ENCODE assay signal across 10 mouse cellular contexts in genomic region chr2:160507816-160508564, GRCm38 (mm10).
DNase-seq lines count a peak whose midpoint lies in the region; ATAC-seq lines count a peak whose summit lies in the region.
"Had no signal": no experiment of that assay in that cellular context is flagged by ENCODE, and none has a peak within 500 bp of the region (broad histone marks: within the 10 kb centered on the region; RNA-seq: fewer than 3 reads in every experiment).

No protein-coding gene starts in this region.

- no peak overlapping the region for H3K4me3 ChIP-seq in midbrain, embryonic 10.5 days
- no peak overlapping the region for H3K4me3 ChIP-seq in midbrain, embryonic 15.5 days
- no peak overlapping the region for H3K4me3 ChIP-seq in forebrain, embryonic 11.5 days (ENCODE audit: low read depth, low read length)
- H3K4me3 ChIP-seq: heart, embryonic 12.5 days had no signal

- H3K9ac ChIP-seq in midbrain, embryonic 15.5 days: no peak overlapping the region
- H3K9ac ChIP-seq in forebrain, embryonic 11.5 days (ENCODE audit: low read length): no peak overlapping the region
- H3K9ac ChIP-seq: heart, embryonic 12.5 days; lung, embryonic 14.5 days had no signal

- peak overlapping the region; percentile 13; the same call in 1 of the 2 replicates for H3K27ac ChIP-seq in midbrain, embryonic 10.5 days (replicated peaks)
- no peak overlapping the region for H3K27ac ChIP-seq in midbrain, embryonic 15.5 days
- 0 out of 2 replicates have a peak overlapping the region, but pooled peaks have one; percentile 18 for H3K27ac ChIP-seq in forebrain, embryonic 11.5 days (ENCODE audit: low read depth, low read length)

- H3K4me1 ChIP-seq in midbrain, embryonic 10.5 days: peaks cover 40% of the 10 kb centered on the region
- peaks cover 17% of the 10 kb centered on the region for H3K4me1 ChIP-seq in midbrain, embryonic 15.5 days
- H3K4me1 ChIP-seq in forebrain, embryonic 11.5 days (replicated peaks; ENCODE audit: control insufficient read depth, insufficient read depth, low read length): peaks cover 13% of the 10 kb centered on the region; the same call in 1 of the 2 replicates

- WGBS in midbrain, embryonic 10.5 days: 72% methylated on average over 22 of the region's 22 CpGs
- 41% methylated on average over 22 of the region's 22 CpGs for WGBS in midbrain, embryonic 15.5 days
- 53% methylated on average over 22 of the region's 22 CpGs for WGBS in forebrain, embryonic 11.5 days

- DNase-seq in midbrain, embryonic 10.5 days (ENCODE audit: low spot score): no peak
- peak; percentile 63 for DNase-seq in forebrain, embryonic 11.5 days (ENCODE audit: low spot score)
- DNase-seq in kidney, postnatal 4 days: peak; percentile 82 to 87
- DNase-seq in retina, embryonic 14.5 days (ENCODE audit: low spot score): peak; percentile 83
- DNase-seq in lung, postnatal 10 days: no peak
- DNase-seq: lung, embryonic 14.5 days; thymus, adult 2 months had no signal

- H3K4me2 ChIP-seq in midbrain, embryonic 15.5 days: no peak overlapping the region
- no peak overlapping the region for H3K4me2 ChIP-seq in forebrain, embryonic 11.5 days (ENCODE audit: low read depth, low read length, severe bottlenecking)
- H3K4me2 ChIP-seq: heart, embryonic 12.5 days; lung, embryonic 14.5 days had no signal

- no peaks in the 10 kb centered on the region for H3K27me3 ChIP-seq in midbrain, embryonic 10.5 days (ENCODE audit: low read depth, poor library complexity, severe bottlenecking)
- H3K27me3 ChIP-seq in midbrain, embryonic 15.5 days (replicated peaks): no peaks in the 10 kb centered on the region
- no peaks in the 10 kb centered on the region for H3K27me3 ChIP-seq in forebrain, embryonic 11.5 days (ENCODE audit: control insufficient read depth, insufficient read depth, low read length)

- ATAC-seq in midbrain, embryonic 15.5 days (replicated peaks): no peak; the same call in 1 of the 2 replicates
- peak; percentile 64 for ATAC-seq in forebrain, embryonic 11.5 days (replicated peaks; ENCODE audit: low FRiP score)
- ATAC-seq in inflammation-experienced regulatory T-cells, adult 6 months: no peak

- no peaks in the 10 kb centered on the region for H3K9me3 ChIP-seq in midbrain, embryonic 10.5 days (replicated peaks)
- no peaks in the 10 kb centered on the region for H3K9me3 ChIP-seq in midbrain, embryonic 15.5 days
- H3K9me3 ChIP-seq in forebrain, embryonic 11.5 days (ENCODE audit: control insufficient read depth, low read length): no peaks in the 10 kb centered on the region
- H3K9me3 ChIP-seq: heart, embryonic 12.5 days had no signal

- no peaks in the 10 kb centered on the region for H3K36me3 ChIP-seq in midbrain, embryonic 10.5 days
- no peaks in the 10 kb centered on the region for H3K36me3 ChIP-seq in midbrain, embryonic 15.5 days (replicated peaks)
- H3K36me3 ChIP-seq in forebrain, embryonic 11.5 days (ENCODE audit: control insufficient read depth, insufficient read depth, low read length): no peaks in the 10 kb centered on the region
- H3K36me3 ChIP-seq: heart, embryonic 12.5 days had no signal

Comparison
In these comparisons a context has a peak if more than half of its experiments do, and no peak if none do; other contexts are left out.
1. DNase-seq: peak in forebrain, embryonic 11.5 days (single experiment), kidney, postnatal 4 days (2 of 2) and retina, embryonic 14.5 days (single experiment); none in midbrain, embryonic 10.5 days (single experiment) and lung, postnatal 10 days (single experiment).